Mouse (Mus musculus): ENCODE data around the gene Tmem37.

The Tmem37 gene

GRCm38 (mm10) chr1:120020322-120020897 is 53.5 kb downstream of the Tmem37 start:
- in situ Hi-C loops (cut with MboI, MseI) = no loop called here

- in situ Hi-C loops (cut with MboI, MseI) = no loop called here
Observed at GRCm38 (mm10) chr1:120019428-120019827, 54.4 kb downstream of the Tmem37 start.

- in situ Hi-C loops (cut with MboI, MseI) = no loop called here
Observed at GRCm38 (mm10) chr1:120018900-120019299, 55.0 kb downstream of the Tmem37 start.
